Mouse (Mus musculus): ENCODE measurements at regions not wholly inside any gene's neighbourhood (a gene's known extent, or its start where the extent isn't known, plus 50 kb on each side); places are given as distances from the start of the nearest gene placed in this dataset.

DNA sequence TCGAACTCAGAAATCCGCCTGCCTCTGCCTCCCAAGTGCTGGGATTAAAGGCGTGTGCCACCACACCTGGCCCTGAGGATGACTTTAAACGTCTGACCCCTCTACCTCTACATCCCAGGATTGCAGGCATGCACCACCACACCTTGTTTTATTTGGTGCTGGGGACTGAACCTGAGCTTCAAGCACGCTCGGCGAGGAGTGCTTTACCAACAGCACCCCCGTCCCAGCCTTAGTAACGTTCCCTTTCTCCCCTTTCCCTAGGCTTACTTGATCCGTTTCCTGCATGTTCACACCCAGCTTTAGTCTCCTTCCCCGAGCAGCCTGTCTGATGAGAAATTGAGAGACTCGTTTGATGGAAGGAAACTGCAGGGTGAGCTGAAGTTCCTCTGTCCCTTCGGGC, 157.5 kb downstream of the Evx1 start:
- no peak for DNase-seq (ENCODE audit: low read depth)
- no peak for TF ChIP-seq CTCF (IDR thresholded peaks at IDR 0.05; ENCODE audit: borderline replicate concordance, extremely low read depth, insufficient read depth, insufficient read length)
- no peak for TF ChIP-seq POLR2A (IDR thresholded peaks at IDR 0.05; ENCODE audit: borderline replicate concordance, extremely low read depth, insufficient read depth, insufficient read length, poor library complexity, severe bottlenecking)

DNA sequence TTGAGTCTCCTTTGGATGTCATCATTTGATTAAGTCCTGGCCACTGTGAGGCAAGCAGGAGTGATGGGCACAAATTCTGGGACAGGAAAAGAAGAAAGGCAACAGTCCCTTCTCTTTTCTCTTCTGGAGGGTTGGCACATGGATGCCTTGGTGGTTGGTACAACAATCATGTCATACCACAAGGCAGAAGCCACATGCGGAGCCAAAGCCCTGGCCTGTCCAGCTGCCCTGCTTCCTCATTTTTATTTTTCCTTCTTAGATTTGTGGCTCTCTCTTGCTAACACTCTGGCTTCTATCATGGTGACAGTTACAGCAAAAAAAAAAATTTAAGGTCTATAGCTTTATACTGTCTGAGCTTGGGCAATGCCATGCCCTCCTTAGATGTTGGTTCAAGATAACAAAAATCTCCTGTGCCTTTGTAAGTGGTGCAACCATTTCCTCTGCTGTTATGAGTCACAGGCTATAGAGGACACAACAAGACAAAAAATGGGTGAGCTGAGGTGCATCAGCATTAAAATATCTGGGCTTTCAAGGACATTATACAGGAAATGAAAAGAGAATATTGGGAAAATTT, 158.2 kb downstream of the Evx1 start:
- no peak for DNase-seq (ENCODE audit: low read depth)
- TF ChIP-seq POLR2A (IDR thresholded peaks at IDR 0.05; ENCODE audit: borderline replicate concordance, extremely low read depth, insufficient read depth, insufficient read length, poor library complexity, severe bottlenecking) (no peak), CTCF (IDR thresholded peaks at IDR 0.05; ENCODE audit: borderline replicate concordance, extremely low read depth, insufficient read depth, insufficient read length) (no peak)

DNA sequence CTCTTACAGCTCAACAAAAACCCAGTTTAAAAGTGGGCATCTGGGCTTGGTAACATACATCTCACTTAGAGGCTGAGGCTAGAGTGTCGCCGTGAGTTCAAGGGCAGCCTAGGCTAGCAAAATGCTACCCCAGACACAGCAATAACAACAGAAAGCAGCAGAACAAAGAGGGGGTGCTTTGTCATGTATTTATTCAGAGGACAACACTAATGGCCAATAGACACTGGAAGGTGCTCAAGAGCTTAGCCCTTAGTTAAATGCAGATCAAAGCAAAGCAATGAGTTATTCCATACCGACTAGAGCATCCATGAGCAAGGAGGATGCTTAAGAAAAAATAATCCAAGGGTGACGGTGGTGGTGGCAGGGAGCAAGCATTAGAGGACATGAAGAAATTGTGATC, 158.7 kb downstream of the Evx1 start:
- no peak for DNase-seq (ENCODE audit: low read depth)
- no peak for TF ChIP-seq POLR2A (IDR thresholded peaks at IDR 0.05; ENCODE audit: borderline replicate concordance, extremely low read depth, insufficient read depth, insufficient read length, poor library complexity, severe bottlenecking)
- no peak for TF ChIP-seq CTCF (IDR thresholded peaks at IDR 0.05; ENCODE audit: borderline replicate concordance, extremely low read depth, insufficient read depth, insufficient read length)

DNA sequence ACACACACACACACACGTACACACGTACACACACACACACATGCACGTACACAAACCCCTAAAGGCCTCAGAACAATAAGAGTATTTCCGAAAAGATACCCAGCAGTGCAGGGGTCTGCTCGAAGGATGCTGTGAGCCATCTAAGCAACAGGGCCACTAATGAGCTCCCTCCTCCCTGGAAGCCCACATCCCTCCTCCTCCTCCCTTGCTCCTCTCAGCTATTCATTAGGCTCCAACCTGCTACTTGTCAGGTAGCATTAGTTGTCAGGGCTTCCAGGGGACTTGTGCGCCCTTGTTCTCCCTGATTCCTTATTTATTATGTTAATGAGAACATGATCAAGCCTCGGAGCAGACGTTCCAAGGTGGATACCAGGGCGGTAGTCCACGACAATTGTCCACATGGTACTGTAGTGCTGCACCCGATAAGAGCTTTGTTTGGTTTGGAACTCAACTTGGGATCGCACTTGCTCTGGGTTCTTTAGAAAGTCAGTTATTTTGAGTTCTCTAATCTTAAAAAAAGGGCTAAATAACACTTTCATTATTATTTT, 159.8 kb downstream of the Evx1 start:
- DNase-seq (ENCODE audit: low read depth): peak; percentile 57
- TF ChIP-seq POLR2A (IDR thresholded peaks at IDR 0.05; ENCODE audit: borderline replicate concordance, extremely low read depth, insufficient read depth, insufficient read length, poor library complexity, severe bottlenecking) (no peak), CTCF (IDR thresholded peaks at IDR 0.05; ENCODE audit: borderline replicate concordance, extremely low read depth, insufficient read depth, insufficient read length) (no peak)

DNA sequence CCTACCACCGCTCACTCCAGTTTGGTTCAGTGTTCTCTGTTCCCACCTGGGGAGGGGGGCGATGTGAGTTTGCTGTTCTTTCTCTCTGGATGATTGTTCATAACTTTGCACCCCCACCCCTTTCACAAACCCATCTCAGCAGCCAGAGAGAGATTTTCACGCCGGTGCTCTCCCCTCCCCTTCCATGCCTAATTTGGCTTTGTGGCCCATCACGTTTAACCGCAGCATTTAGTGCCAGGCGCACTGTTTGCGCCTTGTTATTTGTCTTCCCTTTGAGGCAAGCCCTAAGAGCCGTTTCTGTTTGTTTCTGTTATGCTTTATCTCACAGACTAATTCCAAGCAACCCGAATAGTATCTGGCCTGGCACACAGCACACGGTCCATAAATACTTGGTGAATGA, 160.6 kb downstream of the Evx1 start:
- TF ChIP-seq POLR2A (IDR thresholded peaks at IDR 0.05; ENCODE audit: borderline replicate concordance, extremely low read depth, insufficient read depth, insufficient read length, poor library complexity, severe bottlenecking): no peak
- TF ChIP-seq CTCF (IDR thresholded peaks at IDR 0.05; ENCODE audit: borderline replicate concordance, extremely low read depth, insufficient read depth, insufficient read length): no peak
- DNase-seq (ENCODE audit: low read depth): peak; percentile 59

DNA sequence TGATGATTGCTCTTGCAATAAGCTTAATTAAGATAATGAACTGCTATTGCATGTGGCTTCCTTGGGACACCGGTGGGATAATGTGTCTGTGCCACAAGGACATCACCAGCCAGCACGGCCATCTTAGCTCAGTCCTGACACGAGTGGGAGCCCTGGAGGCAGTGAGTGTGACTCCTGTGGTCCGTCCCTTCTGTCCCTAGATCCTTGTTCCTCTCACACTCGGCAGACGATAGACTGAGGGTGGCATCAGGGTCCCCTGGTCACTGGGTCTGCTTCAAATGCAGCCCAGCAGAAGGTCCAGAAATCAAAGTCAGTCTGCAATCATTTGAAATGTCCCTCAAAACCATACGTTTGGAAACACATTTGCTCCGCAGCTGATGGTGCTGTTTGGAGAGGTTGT, 162.4 kb downstream of the Evx1 start:
- no peak for DNase-seq (ENCODE audit: low read depth)
- TF ChIP-seq POLR2A (IDR thresholded peaks at IDR 0.05; ENCODE audit: borderline replicate concordance, extremely low read depth, insufficient read depth, insufficient read length, poor library complexity, severe bottlenecking) (no peak), CTCF (IDR thresholded peaks at IDR 0.05; ENCODE audit: borderline replicate concordance, extremely low read depth, insufficient read depth, insufficient read length) (no peak)

DNA sequence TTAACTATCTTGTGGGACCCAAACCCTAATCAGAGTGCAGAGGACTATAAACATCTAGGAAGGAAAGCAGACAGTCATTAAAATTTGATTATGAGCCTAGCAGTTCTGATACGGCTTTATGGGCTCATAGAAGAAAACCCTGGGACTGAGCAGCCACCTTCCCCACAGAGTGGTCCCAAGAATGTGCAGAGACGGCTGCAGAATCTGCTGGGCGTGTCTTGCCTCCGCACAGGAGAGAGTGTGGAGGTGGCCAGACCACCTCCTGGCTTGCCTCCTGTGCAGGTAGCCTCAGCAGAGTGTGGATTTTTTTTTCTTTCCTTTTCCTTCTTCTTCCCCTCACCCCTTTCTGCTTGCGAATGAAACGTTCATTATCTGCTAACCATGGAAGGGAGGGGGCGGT, 163.3 kb downstream of the Hibadh start:
- no peak for TF ChIP-seq POLR2A (IDR thresholded peaks at IDR 0.05; ENCODE audit: borderline replicate concordance, extremely low read depth, insufficient read depth, insufficient read length, poor library complexity, severe bottlenecking)
- no peak for DNase-seq (ENCODE audit: low read depth)

DNA sequence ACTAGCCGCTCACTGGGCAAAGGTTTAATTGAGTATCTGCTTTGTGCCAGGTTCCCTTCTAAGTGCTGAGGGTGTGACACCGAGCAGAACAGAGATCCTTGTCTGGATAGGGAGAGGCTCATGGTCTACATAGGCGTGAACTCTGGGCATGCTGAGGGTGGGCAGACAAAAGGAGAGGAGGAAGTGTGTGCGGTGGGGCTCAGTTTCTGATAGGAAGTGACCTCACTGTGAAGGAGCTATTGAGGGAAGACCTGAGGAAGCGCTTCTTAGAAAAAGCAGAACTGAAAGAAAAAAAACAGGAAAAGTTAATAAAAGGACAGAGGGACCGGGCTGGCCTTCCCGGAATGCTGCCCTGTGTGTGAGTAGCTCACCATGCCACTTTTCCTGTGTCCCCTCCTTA, 162.8 kb downstream of the Hibadh start:
- no peak for DNase-seq (ENCODE audit: low read depth)
- no peak for TF ChIP-seq POLR2A (IDR thresholded peaks at IDR 0.05; ENCODE audit: borderline replicate concordance, extremely low read depth, insufficient read depth, insufficient read length, poor library complexity, severe bottlenecking)
- no peak for TF ChIP-seq CTCF (IDR thresholded peaks at IDR 0.05; ENCODE audit: borderline replicate concordance, extremely low read depth, insufficient read depth, insufficient read length)

DNA sequence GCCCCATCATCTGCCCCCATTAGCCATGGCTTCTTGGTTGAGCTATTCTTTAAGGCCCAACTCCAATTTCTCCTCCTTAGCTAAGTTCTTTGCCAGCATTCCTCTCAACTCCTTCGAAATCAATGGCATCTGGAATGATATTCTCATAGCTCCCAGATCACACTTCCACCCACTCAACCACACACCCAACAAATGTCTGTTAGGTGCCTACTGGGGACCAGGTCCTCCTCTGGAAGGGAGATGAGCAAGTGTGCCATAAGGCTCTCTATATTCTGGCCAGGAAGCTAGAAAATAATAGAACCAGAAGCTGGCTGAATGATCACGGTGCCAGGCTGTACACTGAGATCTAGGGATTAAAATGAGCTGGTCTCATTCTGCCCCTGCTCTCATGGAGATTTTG, 161.6 kb downstream of the Hibadh start:
- TF ChIP-seq POLR2A (IDR thresholded peaks at IDR 0.05; ENCODE audit: borderline replicate concordance, extremely low read depth, insufficient read depth, insufficient read length, poor library complexity, severe bottlenecking): no peak
- TF ChIP-seq CTCF (IDR thresholded peaks at IDR 0.05; ENCODE audit: borderline replicate concordance, extremely low read depth, insufficient read depth, insufficient read length): no peak
- no peak for DNase-seq (ENCODE audit: low read depth)

DNA sequence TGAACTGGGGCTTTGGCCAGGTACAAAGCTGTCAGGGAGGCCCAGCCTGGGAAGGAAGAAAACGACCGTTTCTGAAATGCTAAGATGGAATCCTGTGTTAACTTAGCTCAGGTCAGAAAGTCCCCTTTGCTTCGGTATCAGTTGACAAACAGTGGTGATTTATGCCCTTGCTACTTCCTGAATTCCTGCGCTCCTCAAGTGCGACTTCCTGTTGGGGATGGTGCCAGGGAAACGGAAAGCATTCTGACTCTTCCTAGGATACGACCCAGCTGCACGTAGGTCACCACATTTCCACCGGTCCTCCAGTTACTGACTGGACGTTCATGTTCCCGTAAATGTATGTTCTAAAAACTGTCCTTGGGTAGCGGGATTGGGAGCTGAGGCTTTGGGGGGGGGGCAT, 161.0 kb downstream of the Hibadh start:
- no peak for TF ChIP-seq POLR2A (IDR thresholded peaks at IDR 0.05; ENCODE audit: borderline replicate concordance, extremely low read depth, insufficient read depth, insufficient read length, poor library complexity, severe bottlenecking)
- no peak for TF ChIP-seq CTCF (IDR thresholded peaks at IDR 0.05; ENCODE audit: borderline replicate concordance, extremely low read depth, insufficient read depth, insufficient read length)

DNA sequence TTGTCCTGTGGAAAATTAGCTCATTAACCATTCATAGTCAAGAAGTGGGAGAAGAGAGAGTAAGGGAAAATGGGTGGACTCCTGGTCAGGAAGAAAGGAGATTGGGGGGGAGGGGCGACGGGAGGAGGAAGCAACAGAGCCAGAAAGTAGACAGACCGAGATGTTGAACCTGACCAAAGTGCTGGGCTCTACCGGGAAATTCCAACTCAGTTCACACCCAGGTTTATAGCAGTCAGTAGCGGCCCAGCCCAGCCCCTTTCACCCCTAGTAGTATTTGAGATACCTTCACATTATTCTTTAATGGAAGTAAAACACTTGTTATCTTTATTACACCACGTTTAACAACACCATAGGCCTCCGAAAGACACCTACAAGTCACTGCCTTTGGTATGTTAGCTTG, 158.2 kb downstream of the Hibadh start:
- no peak for TF ChIP-seq POLR2A (IDR thresholded peaks at IDR 0.05; ENCODE audit: borderline replicate concordance, extremely low read depth, insufficient read depth, insufficient read length, poor library complexity, severe bottlenecking)
- TF ChIP-seq CTCF (IDR thresholded peaks at IDR 0.05; ENCODE audit: borderline replicate concordance, extremely low read depth, insufficient read depth, insufficient read length): no peak
- DNase-seq (ENCODE audit: low read depth): no peak

More for the DNA sequence above, 161.0 kb downstream of the Hibadh start:
- DNase-seq (ENCODE audit: low read depth): no peak

DNA sequence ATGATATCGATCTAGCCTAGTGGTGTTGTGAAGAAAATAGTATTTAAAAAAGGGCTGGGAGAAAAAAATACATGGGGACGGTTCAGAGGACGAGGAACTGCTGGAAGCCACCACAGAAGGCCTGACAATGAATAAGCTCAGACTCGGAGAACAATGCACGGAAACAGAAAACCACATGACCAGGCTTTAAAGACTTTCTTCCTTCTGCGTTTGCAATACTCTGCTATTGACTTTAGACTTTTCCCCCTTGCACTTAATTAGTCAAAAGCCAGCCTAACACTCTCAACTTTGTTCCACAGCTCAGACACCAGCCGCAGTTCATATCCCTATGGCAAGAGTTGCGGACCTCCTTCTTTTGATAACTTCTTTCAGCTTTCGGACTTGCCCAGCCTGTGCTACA, 154.0 kb downstream of the Hibadh start:
- TF ChIP-seq POLR2A (IDR thresholded peaks at IDR 0.05; ENCODE audit: borderline replicate concordance, extremely low read depth, insufficient read depth, insufficient read length, poor library complexity, severe bottlenecking) (no peak), CTCF (IDR thresholded peaks at IDR 0.05; ENCODE audit: borderline replicate concordance, extremely low read depth, insufficient read depth, insufficient read length) (no peak)
- no peak for DNase-seq (ENCODE audit: low read depth)
